In genomic region chr7:112743621-112744395, GRCm38 (mm10) we compare ENCODE assay signal across 8 mouse cellular contexts.
DNase-seq lines count a peak whose midpoint lies in the region; ATAC-seq and TF ChIP-seq lines count a peak whose summit lies in the region.

No protein-coding gene starts in this region.

- peak; percentile 81 for ATAC-seq in lung, embryonic 15.5 days (ENCODE audit: borderline replicate concordance, extremely low read depth, low FRiP score, low TSS enrichment)
- ATAC-seq in intestine, postnatal 0 days: 0 out of 2 replicates have a peak, but pooled peaks have one; percentile 45
- ATAC-seq in lung, embryonic 16.5 days (ENCODE audit: low read depth): peak; percentile 84
- ATAC-seq in stomach, embryonic 15.5 days (ENCODE audit: insufficient read depth, low FRiP score, low read depth): peak; percentile 73

- no peaks in the 10 kb centered on the region for H3K36me3 ChIP-seq in lung, embryonic 15.5 days
- H3K36me3 ChIP-seq in intestine, postnatal 0 days (ENCODE audit: control insufficient read depth, insufficient read depth): no peaks in the 10 kb centered on the region
- H3K36me3 ChIP-seq in lung, embryonic 16.5 days (ENCODE audit: control insufficient read depth, insufficient read depth, low read length): no peaks in the 10 kb centered on the region
- no peaks in the 10 kb centered on the region for H3K36me3 ChIP-seq in stomach, embryonic 15.5 days

- no peak overlapping the region for H3K9ac ChIP-seq in lung, embryonic 15.5 days
- H3K9ac ChIP-seq in intestine, postnatal 0 days (ENCODE audit: low read depth, low read length): no peak overlapping the region
- 0 out of 2 replicates have a peak overlapping the region, but pooled peaks have one; percentile 2 for H3K9ac ChIP-seq in lung, embryonic 16.5 days (ENCODE audit: low read length)
- H3K9ac ChIP-seq in stomach, embryonic 15.5 days: no peak overlapping the region

- H3K4me3 ChIP-seq in lung, embryonic 15.5 days: no peak overlapping the region
- no peak overlapping the region for H3K4me3 ChIP-seq in intestine, postnatal 0 days (ENCODE audit: low read depth, low read length)
- H3K4me3 ChIP-seq in lung, embryonic 16.5 days (ENCODE audit: low read length): no peak overlapping the region
- H3K4me3 ChIP-seq in stomach, embryonic 15.5 days (replicated peaks): no peak overlapping the region

- TF ChIP-seq CTCF in intestine, postnatal 0 days (IDR thresholded peaks at IDR 0.05; ENCODE audit: low read depth): no peak

- H3K9me3 ChIP-seq in lung, embryonic 15.5 days: no peaks in the 10 kb centered on the region
- no peaks in the 10 kb centered on the region for H3K9me3 ChIP-seq in intestine, postnatal 0 days (ENCODE audit: control insufficient read depth)
- H3K9me3 ChIP-seq in lung, embryonic 16.5 days (ENCODE audit: control insufficient read depth, low read length): no peaks in the 10 kb centered on the region
- H3K9me3 ChIP-seq in stomach, embryonic 15.5 days: no peaks in the 10 kb centered on the region

- peak overlapping the region; percentile 65 for H3K27ac ChIP-seq in lung, embryonic 15.5 days
- no peak overlapping the region for H3K27ac ChIP-seq in intestine, postnatal 0 days (ENCODE audit: low read depth, low read length)
- peak overlapping the region; percentile 36 for H3K27ac ChIP-seq in lung, embryonic 16.5 days (ENCODE audit: low read length)
- peak overlapping the region; percentile 67 for H3K27ac ChIP-seq in stomach, embryonic 15.5 days

- H3K27me3 ChIP-seq in lung, embryonic 15.5 days: no peaks in the 10 kb centered on the region
- no peaks in the 10 kb centered on the region for H3K27me3 ChIP-seq in intestine, postnatal 0 days (replicated peaks; ENCODE audit: control insufficient read depth, insufficient read depth, low read length)
- no peaks in the 10 kb centered on the region for H3K27me3 ChIP-seq in lung, embryonic 16.5 days (ENCODE audit: control insufficient read depth, insufficient read depth, low read depth, low read length)
- no peaks in the 10 kb centered on the region for H3K27me3 ChIP-seq in stomach, embryonic 15.5 days (replicated peaks)

- no peak for DNase-seq in lung, postnatal 36 days
- peak; percentile 76 for DNase-seq in gastrocnemius, postnatal 14 days
- no peak for DNase-seq in natural killer cell, adult 2 months (ENCODE audit: low spot score in 2 of 2)
- DNase-seq in adrenal gland, postnatal 4 days (ENCODE audit: low spot score in 2 of 2): no peak

- peaks cover 45% of the 10 kb centered on the region for H3K4me1 ChIP-seq in lung, embryonic 15.5 days
- H3K4me1 ChIP-seq in intestine, postnatal 0 days (replicated peaks; ENCODE audit: control insufficient read depth, insufficient read depth, low read length): peaks cover 18% of the 10 kb centered on the region
- peaks cover 26% of the 10 kb centered on the region for H3K4me1 ChIP-seq in lung, embryonic 16.5 days (replicated peaks; ENCODE audit: control insufficient read depth, insufficient read depth, low read length)
- peaks cover 35% of the 10 kb centered on the region for H3K4me1 ChIP-seq in stomach, embryonic 15.5 days

- WGBS in lung, embryonic 15.5 days: 6% methylated on average over 11 of the region's 11 CpGs
- WGBS in intestine, postnatal 0 days: 16% methylated on average over 11 of the region's 11 CpGs
- 7% methylated on average over 11 of the region's 11 CpGs for WGBS in lung, embryonic 16.5 days
- WGBS in stomach, embryonic 15.5 days: 4% methylated on average over 11 of the region's 11 CpGs

- intact Hi-C loops in gastrocnemius, postnatal 14 days (cut with DNase I; ENCODE audit: low total_unique reads): no loop called here

- peak overlapping the region; percentile 25; the same call in 1 of the 2 replicates for H3K4me2 ChIP-seq in lung, embryonic 15.5 days
- H3K4me2 ChIP-seq in intestine, postnatal 0 days (replicated peaks; ENCODE audit: low read depth): peak overlapping the region; percentile 51
- 0 out of 2 replicates have a peak overlapping the region, but pooled peaks have one; percentile 7 for H3K4me2 ChIP-seq in lung, embryonic 16.5 days (ENCODE audit: low read depth, low read length)
- peak overlapping the region; percentile 26 for H3K4me2 ChIP-seq in stomach, embryonic 15.5 days
